Comparison of ENCODE assay signal across 29 mouse cellular contexts in the genomic region with DNA sequence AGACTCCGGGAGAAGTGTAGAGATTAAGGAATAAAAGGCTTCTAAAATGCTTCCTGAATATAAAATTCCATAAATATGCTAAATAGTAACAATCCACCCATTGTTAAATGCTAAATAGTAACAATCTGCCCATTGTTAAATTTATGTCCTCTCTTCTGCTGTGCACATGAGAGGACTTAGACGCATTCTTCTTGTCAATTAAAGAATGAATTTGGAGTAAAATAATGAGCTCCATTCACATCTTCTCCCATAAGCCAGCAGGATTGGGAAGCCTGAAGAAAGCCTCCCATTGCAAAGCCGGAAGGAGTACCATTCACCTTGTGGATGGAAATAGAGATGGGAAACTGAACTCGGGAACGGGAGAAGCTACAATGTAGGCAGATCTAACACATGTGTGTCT. TPM values are rescaled to one million over a fixed set of nuclear protein-coding genes. Genes with fewer than 3 reads are reported as not detected.
"Had no signal": no experiment of that assay in that cellular context is flagged by ENCODE, and none has a peak within 500 bp of the region (broad histone marks: within the 10 kb centered on the region; RNA-seq: fewer than 3 reads in every experiment).

No protein-coding gene starts in this region.

- ATAC-seq: hindbrain, embryonic 16.5 days; inflammation-experienced regulatory T-cells, adult 6 months; intestine, embryonic 15.5 days; intestine, postnatal 0 days; liver, postnatal 0 days had no signal

- H3K9me3 ChIP-seq: heart, embryonic 10.5 days; hindbrain, embryonic 10.5 days; hindbrain, embryonic 12.5 days; intestine, embryonic 15.5 days; kidney, embryonic 15.5 days; limb, embryonic 10.5 days; limb, embryonic 12.5 days; liver, embryonic 13.5 days; liver, embryonic 15.5 days had no signal

- H3K27ac ChIP-seq: heart, embryonic 10.5 days; hindbrain, embryonic 10.5 days; hindbrain, embryonic 12.5 days; hindbrain, embryonic 14.5 days; intestine, embryonic 15.5 days; kidney, embryonic 15.5 days; kidney, postnatal 0 days; limb, embryonic 10.5 days; limb, embryonic 12.5 days; liver, embryonic 13.5 days; liver, embryonic 15.5 days had no signal

- H3K4me3 ChIP-seq: heart, embryonic 10.5 days; heart, embryonic 12.5 days; hindbrain, embryonic 10.5 days; hindbrain, embryonic 12.5 days; intestine, embryonic 15.5 days; kidney, embryonic 15.5 days; limb, embryonic 10.5 days; limb, embryonic 12.5 days; liver, embryonic 13.5 days; liver, embryonic 15.5 days had no signal

- H3K4me2 ChIP-seq: heart, embryonic 12.5 days; hindbrain, embryonic 12.5 days; hindbrain, embryonic 14.5 days; intestine, embryonic 15.5 days; kidney, embryonic 15.5 days; limb, embryonic 12.5 days; liver, embryonic 11.5 days; liver, embryonic 13.5 days; liver, embryonic 15.5 days had no signal

- H3K9ac ChIP-seq: heart, embryonic 12.5 days; hindbrain, embryonic 12.5 days; hindbrain, embryonic 14.5 days; intestine, embryonic 15.5 days; kidney, embryonic 15.5 days; limb, embryonic 12.5 days; liver, embryonic 13.5 days; liver, embryonic 15.5 days; liver, postnatal 0 days had no signal

- DNase-seq: gastrocnemius, postnatal 10 days; gastrocnemius, postnatal 25 days; heart, adult 18-20 months; heart, postnatal 10 days; heart, postnatal 4 days; kidney, adult 2 months; kidney, adult 9 months; kidney, postnatal 14 days; kidney, postnatal 36 days; layer of hippocampus, adult 9-11 months; layer of hippocampus, postnatal 36 days; liver; liver, embryonic 13.5 days; liver, postnatal 0 days had no signal

- H3K4me1 ChIP-seq: heart, embryonic 10.5 days; heart, embryonic 12.5 days; hindbrain, embryonic 10.5 days; hindbrain, embryonic 12.5 days; intestine, embryonic 15.5 days; kidney, embryonic 15.5 days; limb, embryonic 10.5 days; limb, embryonic 12.5 days; liver, embryonic 13.5 days; liver, embryonic 15.5 days had no signal

- H3K36me3 ChIP-seq: heart, embryonic 10.5 days; heart, embryonic 12.5 days; hindbrain, embryonic 10.5 days; hindbrain, embryonic 12.5 days; intestine, embryonic 15.5 days; kidney, embryonic 15.5 days; limb, embryonic 10.5 days; limb, embryonic 12.5 days; liver, embryonic 13.5 days; liver, embryonic 15.5 days had no signal

- H3K27me3 ChIP-seq: heart, embryonic 12.5 days; hindbrain, embryonic 12.5 days; intestine, embryonic 15.5 days; kidney, embryonic 15.5 days; limb, embryonic 12.5 days; liver, embryonic 13.5 days; liver, embryonic 15.5 days had no signal

RNA-seq across cellular contexts. Expression of gene Rhobtb1, which starts 20.6 kb away (rescaled TPM):
- polyA plus RNA-seq: inflammation-experienced regulatory T-cells, adult 6 months had no signal
